ENCODE assay signal across 8 mouse cellular contexts in the genomic region with DNA sequence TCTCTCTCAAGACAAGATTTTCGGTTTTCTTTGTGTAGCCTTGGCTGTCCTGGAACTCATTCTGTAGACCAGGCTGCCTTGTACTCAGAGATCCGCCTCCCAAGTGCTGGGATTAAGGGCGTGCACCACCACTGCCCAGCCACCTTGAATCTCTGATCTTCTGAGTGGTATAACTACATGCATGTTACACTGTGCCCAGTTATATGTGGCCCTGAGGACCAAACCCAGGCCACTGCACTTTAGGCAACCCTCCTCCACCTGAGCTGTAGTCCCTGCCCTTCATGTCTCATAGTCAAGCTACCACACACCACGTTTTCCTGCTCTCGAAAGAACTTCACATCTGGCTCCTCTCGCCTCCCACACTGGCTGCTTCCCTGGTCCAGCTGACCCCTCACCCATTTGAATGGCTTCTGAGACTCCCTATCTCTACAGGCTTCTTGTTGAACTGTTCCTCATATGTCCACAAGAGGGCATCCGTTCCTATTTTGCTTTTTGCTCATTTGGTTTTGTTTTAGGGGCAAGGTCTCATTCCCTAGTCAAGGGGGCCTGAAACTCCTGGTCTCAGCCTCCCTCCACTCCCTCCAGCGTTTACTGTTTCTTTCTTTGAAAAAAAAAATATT. TPM values are rescaled to one million over a fixed set of nuclear protein-coding genes. Genes with fewer than 3 reads are reported as not detected.
A peak's percentile ranks its signal among the peaks of the same experiment; 100 is the strongest.
DNase-seq lines count a peak whose midpoint lies in the region; ATAC-seq and TF ChIP-seq lines count a peak whose summit lies in the region.

No protein-coding gene starts in this region.

- ATAC-seq in kidney, postnatal 0 days (replicated peaks; ENCODE audit: low FRiP score, low read depth): peak; percentile 61
- ATAC-seq in midbrain, embryonic 14.5 days (ENCODE audit: low FRiP score, low TSS enrichment): no peak

- H3K27me3 ChIP-seq in kidney, postnatal 0 days (ENCODE audit: insufficient read depth, low read length): no peaks in the 10 kb centered on the region
- H3K27me3 ChIP-seq in hindbrain, embryonic 10.5 days (ENCODE audit: insufficient read depth, poor library complexity, severe bottlenecking): no peaks in the 10 kb centered on the region
- no peaks in the 10 kb centered on the region for H3K27me3 ChIP-seq in midbrain, embryonic 14.5 days (ENCODE audit: control insufficient read depth, insufficient read depth, low read length)

- H3K4me2 ChIP-seq in kidney, postnatal 0 days (ENCODE audit: low read length): no peak overlapping the region
- H3K4me2 ChIP-seq in midbrain, embryonic 14.5 days (ENCODE audit: low read length): no peak overlapping the region

- H3K27ac ChIP-seq in kidney, postnatal 0 days: no peak overlapping the region
- H3K27ac ChIP-seq in hindbrain, embryonic 10.5 days: no peak overlapping the region
- H3K27ac ChIP-seq in midbrain, embryonic 14.5 days (replicated peaks; ENCODE audit: low read depth, low read length): no peak overlapping the region

- H3K36me3 ChIP-seq in kidney, postnatal 0 days (ENCODE audit: insufficient read depth, low read length): peaks cover 7% of the 10 kb centered on the region; the same call in 1 of the 2 replicates
- peaks cover 33% of the 10 kb centered on the region for H3K36me3 ChIP-seq in hindbrain, embryonic 10.5 days
- peaks cover 19% of the 10 kb centered on the region; the same call in 1 of the 2 replicates for H3K36me3 ChIP-seq in midbrain, embryonic 14.5 days (ENCODE audit: control insufficient read depth, insufficient read depth, low read length)

- DNase-seq in kidney, postnatal 0 days (ENCODE audit: low spot score): peak; percentile 78
- no peak for DNase-seq in kidney, postnatal 10 days
- DNase-seq in NIH3T3 (ENCODE audit: low read depth): peak; percentile 68
- peak; percentile 30 for DNase-seq in hindbrain, embryonic 10.5 days (ENCODE audit: low spot score)
- peak; percentile 70 for DNase-seq in midbrain, embryonic 14.5 days
- no peak for DNase-seq in spleen, postnatal 10 days (ENCODE audit: low spot score in 2 of 2)
- no peak for DNase-seq in layer of hippocampus, adult 9-10 months (ENCODE audit: low spot score)
- DNase-seq in gastrocnemius, postnatal 25 days: no peak

- peak; percentile 77 for TF ChIP-seq CTCF in kidney, postnatal 0 days (IDR thresholded peaks at IDR 0.05; ENCODE audit: low read depth)

- no peak overlapping the region for H3K9ac ChIP-seq in kidney, postnatal 0 days (ENCODE audit: low read depth, low read length)
- H3K9ac ChIP-seq in midbrain, embryonic 14.5 days (replicated peaks; ENCODE audit: low read length): no peak overlapping the region

- no peaks in the 10 kb centered on the region for H3K9me3 ChIP-seq in kidney, postnatal 0 days (replicated peaks; ENCODE audit: low read length)
- no peaks in the 10 kb centered on the region for H3K9me3 ChIP-seq in hindbrain, embryonic 10.5 days
- no peaks in the 10 kb centered on the region for H3K9me3 ChIP-seq in midbrain, embryonic 14.5 days (ENCODE audit: control insufficient read depth, low read length)

- 26% methylated on average over 8 of the region's 8 CpGs for WGBS in kidney, postnatal 0 days
- WGBS in hindbrain, embryonic 10.5 days: 35% methylated on average over 8 of the region's 8 CpGs
- 31% methylated on average over 8 of the region's 8 CpGs for WGBS in midbrain, embryonic 14.5 days

- H3K4me1 ChIP-seq in kidney, postnatal 0 days (replicated peaks; ENCODE audit: insufficient read depth, low read length): no peaks in the 10 kb centered on the region
- 0 out of 2 replicates have a peak, but pooled peaks cover 4% of the 10 kb centered on the region for H3K4me1 ChIP-seq in hindbrain, embryonic 10.5 days (replicated peaks)
- H3K4me1 ChIP-seq in midbrain, embryonic 14.5 days (ENCODE audit: control insufficient read depth, insufficient read depth, low read length): no peaks in the 10 kb centered on the region

- no peak overlapping the region for H3K4me3 ChIP-seq in kidney, postnatal 0 days (replicated peaks; ENCODE audit: low read depth, low read length)
- no peak overlapping the region for H3K4me3 ChIP-seq in hindbrain, embryonic 10.5 days
- H3K4me3 ChIP-seq in midbrain, embryonic 14.5 days (replicated peaks; ENCODE audit: low read depth, low read length): no peak overlapping the region

RNA-seq across cellular contexts. Expression of gene Strn4, which starts 11.2 kb away (rescaled TPM):
- polyA plus RNA-seq in kidney, postnatal 0 days (2015; fragmentation: Nextera tagmentation; extraction: Ambion mirVana): 65.4 and 71.2 TPM in 2 replicates
- polyA plus RNA-seq in hindbrain, embryonic 10.5 days (2016; fragmentation: Nextera tagmentation; extraction: Ambion mirVana): 120 and 153 TPM in 2 replicates
- 213 and 219 TPM in 2 replicates for polyA plus RNA-seq in midbrain, embryonic 14.5 days (2014; fragmentation: Nextera tagmentation; extraction: Ambion mirVana)
- 10 to 100 TPM; 13.2 to 22.4 TPM for total RNA-seq in gastrocnemius, postnatal 25 days (2021)

RNA-seq across cellular contexts. Expression of gene Fkrp, which starts 12.0 kb away (rescaled TPM):
- polyA plus RNA-seq in kidney, postnatal 0 days (2015; fragmentation: Nextera tagmentation; extraction: Ambion mirVana): 31.0 and 32.0 TPM in 2 replicates
- 29.3 TPM in 2 replicates for polyA plus RNA-seq in hindbrain, embryonic 10.5 days (2016; fragmentation: Nextera tagmentation; extraction: Ambion mirVana)
- polyA plus RNA-seq in midbrain, embryonic 14.5 days (2014; fragmentation: Nextera tagmentation; extraction: Ambion mirVana): 38.5 and 48.7 TPM in 2 replicates
- total RNA-seq in gastrocnemius, postnatal 25 days (2021): 10 to 100 TPM; 35.7 to 42.3 TPM

RNA-seq across cellular contexts. Expression of gene Slc1a5, which starts 23.4 kb away (rescaled TPM):
- 49.0 and 55.8 TPM in 2 replicates for polyA plus RNA-seq in kidney, postnatal 0 days (2015; fragmentation: Nextera tagmentation; extraction: Ambion mirVana)
- polyA plus RNA-seq in hindbrain, embryonic 10.5 days (2016; fragmentation: Nextera tagmentation; extraction: Ambion mirVana): 28.8 and 31.6 TPM in 2 replicates
- polyA plus RNA-seq in midbrain, embryonic 14.5 days (2014; fragmentation: Nextera tagmentation; extraction: Ambion mirVana): 5.9 and 10.8 TPM in 2 replicates
- 10 to 100 TPM; 14.2 to 47.4 TPM for total RNA-seq in gastrocnemius, postnatal 25 days (2021)

RNA-seq across cellular contexts. Expression of gene Prkd2, which starts 38.2 kb away (rescaled TPM):
- 12.8 and 15.1 TPM in 2 replicates for polyA plus RNA-seq in kidney, postnatal 0 days (2015; fragmentation: Nextera tagmentation; extraction: Ambion mirVana)
- polyA plus RNA-seq in hindbrain, embryonic 10.5 days (2016; fragmentation: Nextera tagmentation; extraction: Ambion mirVana): 11.2 and 12.6 TPM in 2 replicates
- 4.4 and 5.7 TPM in 2 replicates for polyA plus RNA-seq in midbrain, embryonic 14.5 days (2014; fragmentation: Nextera tagmentation; extraction: Ambion mirVana)
- total RNA-seq in gastrocnemius, postnatal 25 days (2021): 1 to 10 TPM; 5.0 to 5.3 TPM

Comparison
In these comparisons a context has a peak if more than half of its experiments do, and no peak if none do; other contexts are left out.
1. DNase-seq: peak in kidney, postnatal 0 days (single experiment), NIH3T3 (single experiment), hindbrain, embryonic 10.5 days (single experiment) and midbrain, embryonic 14.5 days (single experiment); none in kidney, postnatal 10 days (single experiment), spleen, postnatal 10 days (0 of 2), layer of hippocampus, adult 9-10 months (single experiment) and gastrocnemius, postnatal 25 days (single experiment).